Mouse (Mus musculus) MEL-GATA-1-ER (cell line): Measurements from ENCODE around the gene Zdhhc25.
A peak's percentile ranks its signal among the peaks of the same experiment; 100 is the strongest.

Experiments
- DNase-seq: peaks from one replicate; pipeline ENCODE4 v3.0.0-alpha.2; 2012; ENCODE audit warnings: low read depth; ENCODE audit errors: extremely low read depth

The Zdhhc25 gene

DNA sequence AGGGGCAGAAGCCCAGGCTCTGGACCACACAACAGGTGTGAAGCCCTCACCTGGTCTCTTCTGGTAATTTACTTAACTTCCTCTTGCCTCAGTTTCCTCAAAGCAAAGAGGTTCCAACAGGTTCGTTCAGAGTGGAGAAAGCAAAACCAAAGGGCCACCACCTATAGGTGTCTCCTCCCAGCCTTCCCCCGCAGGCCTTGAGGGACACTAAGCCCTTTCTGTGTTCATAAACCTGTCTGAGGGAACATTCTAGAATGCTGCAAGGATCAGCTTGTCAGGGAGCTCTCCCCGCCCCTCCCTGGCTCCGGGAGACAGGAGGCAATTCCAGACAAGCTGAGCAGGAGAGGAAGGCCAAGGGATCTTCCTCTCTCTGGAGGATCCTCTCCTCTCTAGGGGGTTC lies at the start of gene Zdhhc25:
TSS of gene Zdhhc25 (plus strand) at position 301 of the 400 bp plus-strand sequence.
- DNase-seq: no peak

- no peak for DNase-seq
Measured at GRCm38 (mm10) chr15:88552852-88553251, 47.2 kb upstream of the Zdhhc25 start.

GRCm38 (mm10) chr15:88555476-88555875 lies 44.6 kb upstream of the Zdhhc25 start:
- no peak for DNase-seq

- no peak for DNase-seq
Measured at GRCm38 (mm10) chr15:88560637-88561036, 39.5 kb upstream of the Zdhhc25 start.

GRCm38 (mm10) chr15:88561058-88561730 lies 38.9 kb upstream of the Zdhhc25 start:
- no peak for DNase-seq

DNA sequence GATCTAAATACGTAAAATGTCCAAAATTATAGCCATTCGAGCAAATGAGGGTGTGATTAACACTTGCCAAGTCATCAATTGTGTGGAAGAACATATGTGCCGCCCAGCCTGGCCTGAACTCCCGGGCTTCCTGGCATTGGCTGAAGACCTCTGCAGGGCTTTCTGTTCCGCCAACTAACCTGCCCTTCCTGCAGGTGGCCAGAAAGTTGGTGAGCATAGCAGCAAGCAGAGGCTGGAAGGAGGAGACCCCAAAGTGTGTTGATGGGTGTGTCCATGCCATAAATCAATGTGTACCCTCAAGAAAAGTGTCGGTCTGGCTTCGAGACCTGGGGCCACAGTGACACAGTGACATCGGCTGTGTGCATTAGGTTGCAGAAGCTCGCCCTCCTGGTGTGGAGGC lies 34.8 kb upstream of the Zdhhc25 start:
- no peak for DNase-seq

DNA sequence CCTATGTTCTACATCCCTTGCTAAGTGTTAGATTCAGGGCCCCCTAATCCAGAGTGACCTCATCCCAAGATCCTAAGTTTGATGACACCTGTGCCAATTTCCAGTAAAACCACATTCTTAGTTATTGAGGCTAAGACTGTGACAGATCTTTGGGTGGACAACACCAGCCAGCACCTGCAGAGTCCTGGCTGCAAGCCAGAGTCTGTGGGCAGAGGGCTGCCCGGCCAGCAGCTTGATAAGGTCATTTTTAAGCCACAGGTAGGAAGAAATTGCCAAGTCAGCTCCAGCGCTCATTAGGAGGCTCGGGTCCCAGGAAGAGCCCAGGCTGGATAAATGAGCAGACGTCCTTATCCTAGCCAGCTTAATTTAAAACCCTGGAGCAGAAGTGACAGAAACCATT lies 34.3 kb upstream of the Zdhhc25 start:
- no peak for DNase-seq

DNA sequence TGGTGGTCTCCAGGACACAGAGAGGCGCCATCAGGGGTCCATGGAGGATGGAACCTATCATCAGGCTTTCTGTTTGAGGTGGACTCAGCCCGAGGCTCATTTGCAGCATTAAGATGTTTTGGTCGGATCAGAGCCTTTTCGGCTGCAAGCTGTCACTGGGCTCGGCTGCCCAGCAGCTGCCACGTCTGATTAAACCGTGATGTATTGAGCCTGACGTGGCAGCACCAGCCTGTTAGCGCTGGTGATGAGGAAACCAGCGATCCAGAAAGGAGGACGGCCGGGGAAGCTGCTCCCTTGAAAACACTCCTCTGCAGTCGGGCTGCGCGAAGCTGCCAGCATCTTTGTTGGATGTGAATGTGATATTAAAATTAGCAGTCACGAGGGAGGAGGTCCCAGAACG lies 29.4 kb upstream of the Zdhhc25 start:
- no peak for DNase-seq

DNA sequence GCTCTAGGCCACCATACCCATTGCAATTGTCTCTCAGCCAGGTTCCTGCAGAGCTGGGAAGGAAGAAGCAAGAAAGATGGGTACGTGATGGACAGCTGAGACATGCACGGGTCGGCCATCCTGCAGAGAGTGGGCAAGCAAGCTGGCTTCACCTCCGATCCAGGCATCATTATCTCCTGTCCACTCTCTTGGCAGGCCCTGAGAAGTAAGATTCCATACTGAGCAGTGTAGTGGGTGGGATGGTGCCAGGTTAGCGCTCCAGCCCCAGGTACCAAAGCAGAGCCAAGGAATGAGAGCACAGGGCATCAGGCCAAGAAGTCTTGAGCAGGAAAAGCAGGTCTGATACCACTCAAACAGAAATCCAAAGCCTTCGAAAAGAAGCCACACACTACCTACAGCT lies 20.6 kb upstream of the Zdhhc25 start:
- DNase-seq: no peak

DNA sequence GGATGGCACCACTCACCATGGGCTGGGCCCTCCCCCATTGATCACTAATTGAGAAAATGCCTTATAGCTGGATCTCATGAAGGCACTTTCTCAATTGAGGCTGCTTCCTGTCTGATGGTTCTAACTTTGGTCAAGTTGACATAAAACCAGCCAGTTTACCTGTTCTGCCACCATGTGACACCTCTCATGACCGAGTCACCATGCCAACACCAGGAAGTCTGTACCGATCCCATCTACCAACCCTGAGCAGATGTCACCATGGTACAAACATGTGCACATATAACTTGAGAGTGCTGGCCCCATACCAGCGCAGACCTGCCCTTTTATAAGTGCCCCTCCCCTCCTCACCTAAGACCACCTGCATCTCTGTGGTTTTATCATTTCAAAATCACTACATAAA lies 2.4 kb downstream of the Zdhhc25 start:
- no peak for DNase-seq

DNA sequence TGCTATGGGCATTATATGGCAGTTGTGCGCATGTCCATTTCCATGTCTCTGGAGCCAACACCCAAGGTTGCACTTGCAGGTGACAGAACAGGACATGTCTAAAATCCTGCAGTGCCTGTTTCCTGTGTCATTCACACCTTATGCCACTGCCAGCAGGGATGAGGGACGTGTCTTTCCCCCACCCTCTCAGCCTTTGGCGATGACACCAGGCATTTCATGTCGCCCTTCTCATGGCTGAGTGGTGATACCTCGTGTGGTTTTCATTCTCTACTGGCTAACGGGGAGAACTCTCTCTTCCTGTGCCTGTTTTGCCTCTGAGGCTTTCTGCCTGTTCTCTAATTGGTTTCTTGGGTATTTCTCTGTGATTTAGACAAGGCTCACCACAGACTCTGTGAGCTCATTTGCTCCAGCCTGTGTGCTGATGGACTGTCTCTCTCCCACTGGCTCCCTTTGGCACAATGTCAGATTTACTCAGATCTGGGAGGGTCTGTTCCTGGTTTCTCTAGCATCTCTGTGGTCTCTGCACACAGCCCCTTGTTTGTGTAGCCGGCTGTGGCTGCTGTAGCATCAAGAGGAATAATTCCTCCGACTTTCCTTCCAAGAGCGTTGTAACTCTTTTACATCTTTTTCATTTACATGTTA lies 3.1 kb downstream of the Zdhhc25 start:
- no peak for DNase-seq

DNA sequence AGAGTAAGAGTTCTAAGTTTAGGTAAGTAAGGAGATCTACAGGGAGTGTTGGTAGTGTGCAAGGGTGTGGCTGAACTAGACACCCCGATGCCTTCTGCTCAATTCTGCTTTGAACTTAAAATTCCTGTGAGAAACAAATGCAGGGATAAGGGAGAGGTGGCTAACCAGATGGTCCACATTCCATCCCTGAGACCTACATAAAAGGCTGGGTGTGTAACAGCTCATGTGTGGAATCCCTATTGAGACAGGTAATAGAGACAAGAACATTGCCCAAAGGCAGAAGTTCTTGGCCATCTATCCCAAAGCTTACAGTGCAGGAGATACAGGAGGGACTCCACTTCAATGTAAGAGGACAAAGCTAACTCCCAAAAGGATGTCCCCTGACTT lies 3.6 kb downstream of the Zdhhc25 start:
- DNase-seq: no peak

GRCm38 (mm10) chr15:88604669-88605414 lies 4.7 kb downstream of the Zdhhc25 start:
- DNase-seq: no peak

DNA sequence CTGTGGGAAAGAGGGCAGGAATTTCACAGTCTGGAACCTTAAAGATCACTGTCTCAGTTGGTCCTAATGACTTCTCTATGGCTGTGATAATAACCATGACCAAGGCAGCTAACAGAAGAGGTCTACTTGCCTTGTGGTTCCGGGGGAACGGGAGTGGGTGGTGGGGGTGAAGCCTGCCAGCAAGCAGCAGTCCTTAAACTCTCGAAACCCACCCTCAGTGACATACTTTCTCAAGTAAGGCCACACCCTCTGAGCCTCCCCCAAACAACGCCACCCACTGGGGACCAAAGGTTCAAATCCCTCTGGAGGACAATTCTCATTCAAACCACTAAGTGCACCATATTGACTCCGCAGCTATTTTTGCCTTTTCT lies 5.3 kb downstream of the Zdhhc25 start:
- DNase-seq: no peak

DNA sequence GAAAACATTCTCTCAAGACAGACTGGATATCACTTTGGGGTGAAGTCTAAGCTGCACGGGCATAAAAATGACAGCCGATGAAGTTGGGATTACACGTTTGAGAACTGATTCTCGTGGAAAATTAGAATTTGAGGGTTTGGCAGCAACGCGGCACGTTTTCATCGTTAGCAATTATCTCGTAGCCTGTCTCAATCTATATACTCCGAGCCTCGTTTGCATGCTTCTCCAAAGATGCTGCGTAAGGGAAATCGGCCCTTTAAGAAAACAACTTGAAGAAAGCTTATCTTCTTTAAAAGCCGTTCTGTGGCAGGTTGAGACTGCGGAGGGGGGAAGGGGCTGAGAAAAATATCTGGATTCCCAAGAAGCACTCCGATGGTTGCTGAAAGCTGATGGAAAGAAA lies 17.0 kb downstream of the Zdhhc25 start:
- DNase-seq: no peak

DNA sequence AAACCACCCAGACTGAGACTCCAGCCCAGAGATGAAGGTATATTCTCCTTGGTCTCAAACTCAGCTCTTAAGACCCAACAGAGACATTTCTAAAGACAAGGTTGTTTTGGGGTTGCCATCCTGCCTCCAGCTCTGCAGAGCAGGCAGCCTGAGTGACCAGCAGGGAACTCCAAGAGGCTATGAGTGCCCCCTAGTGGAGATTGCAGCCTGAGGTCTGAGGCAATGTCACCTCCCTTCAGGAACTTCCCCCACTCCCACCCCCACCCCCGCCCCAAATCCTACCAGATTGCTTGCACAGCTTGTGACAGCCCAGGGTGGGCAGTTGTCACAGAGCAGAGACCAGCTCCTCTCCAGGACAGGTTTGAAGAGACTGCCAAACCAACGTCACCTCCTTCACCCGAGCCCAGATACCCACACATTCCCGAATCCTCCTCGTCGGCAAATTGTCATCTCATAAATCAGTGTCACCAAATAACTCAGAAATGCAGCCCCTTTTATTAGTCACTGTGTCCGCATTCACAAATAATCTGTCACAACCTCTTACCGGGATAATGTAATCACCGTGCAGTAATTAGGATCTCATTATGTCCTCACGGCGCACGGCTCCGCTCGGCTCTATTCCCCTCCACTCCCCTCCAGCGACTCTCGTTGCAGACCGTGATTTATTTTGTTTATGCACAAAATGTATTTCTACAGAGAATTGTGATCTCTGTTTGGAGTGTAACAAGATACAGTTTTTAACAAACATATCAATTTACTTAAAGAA lies 18.1 kb downstream of the Zdhhc25 start:
- peak; percentile 66 for DNase-seq

DNA sequence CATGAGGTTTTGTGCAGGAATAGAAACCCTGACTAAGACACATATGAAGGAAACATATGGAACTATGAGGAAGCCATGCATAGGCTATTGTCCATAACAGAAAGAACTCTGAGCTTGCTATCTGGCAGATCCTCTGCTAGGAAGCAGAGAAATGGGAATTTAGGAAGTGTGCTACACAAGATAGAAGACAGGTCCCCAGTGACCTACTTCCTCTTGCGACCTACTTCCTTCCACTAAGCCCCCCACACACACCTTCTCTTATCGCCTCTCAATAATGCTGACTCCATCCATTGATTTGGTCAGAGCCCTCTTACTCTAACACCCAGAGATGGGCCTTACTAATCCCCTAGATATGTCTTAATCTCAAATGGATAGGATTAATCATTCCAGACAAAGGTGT lies 19.9 kb downstream of the Zdhhc25 start:
- DNase-seq: no peak

DNA sequence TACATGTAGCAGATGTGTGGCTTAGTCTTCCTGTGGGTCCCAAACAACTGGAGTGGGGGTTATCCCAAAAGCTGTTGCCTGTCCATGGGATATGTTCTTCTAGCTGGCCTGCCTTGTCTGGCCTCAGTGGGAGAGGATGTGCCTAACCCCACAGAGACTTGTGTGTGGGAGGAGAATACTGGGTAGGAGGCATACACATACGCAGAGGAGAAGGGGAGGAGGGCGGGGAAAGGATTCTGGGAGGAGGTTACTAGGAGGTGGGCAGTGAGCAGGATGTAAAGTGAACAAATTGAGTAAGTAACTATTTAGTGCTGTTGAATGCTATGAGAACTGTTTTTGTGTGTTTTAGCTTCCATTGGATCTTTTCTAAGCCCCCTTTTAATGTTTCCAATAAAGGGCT lies 23.8 kb downstream of the Zdhhc25 start:
- peak; percentile 90 for DNase-seq

DNA sequence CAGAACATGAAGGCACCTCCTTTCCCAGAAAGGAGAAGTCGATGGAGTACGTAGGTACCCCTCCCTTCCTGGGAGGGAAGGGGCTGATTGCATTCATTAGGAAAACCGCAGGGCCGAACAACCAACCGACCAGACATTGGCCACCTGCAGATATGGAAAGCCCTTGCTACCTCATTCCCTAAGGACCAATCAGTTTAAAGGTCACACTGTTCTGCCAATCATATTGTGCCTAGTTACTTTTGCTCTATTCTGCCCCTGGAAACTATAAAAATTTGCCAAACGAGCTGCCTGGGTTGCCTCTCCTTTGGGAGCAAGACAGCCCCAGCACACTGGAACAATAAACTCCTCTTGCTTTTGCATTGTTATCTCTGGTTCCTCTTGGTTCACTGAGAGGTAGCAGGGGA lies 24.8 kb downstream of the Zdhhc25 start:
- peak; percentile 98 for DNase-seq

GRCm38 (mm10) chr15:88625303-88626066 lies 25.4 kb downstream of the Zdhhc25 start:
- DNase-seq: peak; percentile 91

- peak; percentile 57 for DNase-seq
Measured at GRCm38 (mm10) chr15:88626886-88627488, 26.9 kb downstream of the Zdhhc25 start.
